Mouse (Mus musculus): ENCODE results near the gene Tpbg.
"Not testable (repeated sequence)": the region's sequence is repeated elsewhere in the genome, so short reads cannot be mapped to it uniquely, and the experiment has no call there.

Gene Tpbg

DNA sequence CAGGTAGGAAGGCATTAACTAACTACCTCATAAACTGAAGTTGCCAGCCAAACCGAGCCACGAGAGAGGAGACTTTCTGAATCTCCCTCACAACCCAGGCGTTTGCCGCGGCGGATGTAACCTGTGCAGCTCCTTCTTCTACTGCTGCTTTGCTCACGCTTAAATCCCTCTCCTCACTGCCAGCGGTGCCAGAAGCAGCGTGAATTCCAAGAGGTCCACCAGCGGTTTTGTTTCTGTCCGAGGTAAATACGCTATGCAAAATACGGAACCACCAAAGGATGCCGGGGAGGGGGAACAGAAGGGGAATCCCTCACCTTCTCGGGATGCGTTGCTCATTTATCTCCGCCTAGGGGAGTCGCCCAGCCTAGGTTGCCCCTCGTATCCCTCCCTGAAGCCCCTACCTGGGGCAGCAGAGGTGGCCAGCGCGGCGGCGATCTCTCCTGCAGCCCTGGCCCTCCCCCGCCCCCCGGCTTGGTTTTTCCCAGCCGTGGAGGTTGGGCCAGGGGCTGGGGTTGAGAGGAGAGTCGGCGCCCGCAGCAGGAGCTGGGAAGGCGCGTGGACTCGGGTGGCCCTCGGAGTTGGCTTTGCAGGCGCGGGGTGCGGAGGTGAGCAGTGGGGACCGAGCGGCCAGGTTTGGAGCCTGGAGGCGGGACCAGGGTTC is at the start of gene Tpbg:
Tpbg (plus strand) TSS at position 30 of the 661 bp plus-strand sequence.
- peak; percentile 82 for DNase-seq (ENCODE audit: low spot score)

GRCm38 (mm10) chr9:85801986-85802385 is 40.2 kb upstream of the Tpbg start:
- DNase-seq (ENCODE audit: low spot score): not testable (repeated sequence)

DNA sequence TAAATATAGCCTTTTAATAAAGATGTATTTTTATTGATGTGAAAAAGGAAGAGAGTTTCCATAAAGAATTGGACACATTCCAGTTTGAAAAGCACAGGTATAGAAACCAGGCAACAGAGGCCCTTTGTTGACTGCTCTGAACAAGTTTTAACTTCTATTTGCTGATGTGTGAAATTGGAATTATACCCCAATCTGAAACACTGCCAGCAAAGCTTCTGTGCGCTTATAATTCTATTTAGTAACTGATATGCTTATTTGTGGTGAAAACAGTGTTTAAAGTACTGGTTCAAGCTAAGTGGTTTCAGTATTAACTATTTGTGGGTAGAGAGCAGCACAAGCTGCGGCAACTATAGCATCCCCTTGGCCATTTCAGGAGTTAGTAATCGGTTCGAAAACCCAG is 39.6 kb upstream of the Tpbg start:
- DNase-seq (ENCODE audit: low spot score): no peak

DNA sequence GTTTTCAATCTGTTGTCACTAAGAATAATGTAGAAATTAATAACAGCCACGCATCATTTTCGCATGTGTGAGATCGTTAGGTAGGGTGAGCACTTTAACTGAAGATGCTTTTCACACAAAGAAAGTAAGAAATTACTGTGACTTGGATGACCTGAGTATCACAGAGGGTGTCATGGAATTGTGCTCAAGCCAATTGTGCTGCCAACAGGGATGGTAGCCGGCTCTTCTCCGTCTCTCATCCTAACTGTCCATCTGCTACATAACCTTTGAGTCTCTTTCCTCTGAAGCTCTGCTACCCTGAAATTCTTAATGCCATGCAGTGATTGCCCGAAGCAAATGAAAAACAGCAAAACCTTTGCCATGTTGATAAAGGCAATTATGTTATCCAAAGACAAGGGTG is 35.8 kb upstream of the Tpbg start:
- no peak for DNase-seq (ENCODE audit: low spot score)

DNA sequence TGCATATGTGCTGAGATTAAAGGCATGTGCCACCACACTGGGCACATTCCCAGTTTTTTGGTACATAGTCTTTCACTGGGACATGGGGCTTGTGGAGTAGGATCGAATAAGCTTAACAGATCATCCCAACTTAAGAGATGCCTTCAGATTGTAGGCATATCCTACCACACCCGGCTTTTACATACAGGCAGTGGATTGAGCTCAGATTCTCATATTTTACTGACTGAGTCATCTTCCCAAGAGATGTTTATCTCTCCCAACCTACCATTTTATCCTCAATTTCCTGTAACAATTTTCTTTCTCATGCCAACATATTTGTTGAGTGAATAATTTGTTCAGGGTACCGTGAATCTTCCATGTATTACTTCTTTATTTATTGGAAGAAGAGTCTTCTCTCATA is 32.9 kb upstream of the Tpbg start:
- no peak for DNase-seq (ENCODE audit: low spot score)

DNA sequence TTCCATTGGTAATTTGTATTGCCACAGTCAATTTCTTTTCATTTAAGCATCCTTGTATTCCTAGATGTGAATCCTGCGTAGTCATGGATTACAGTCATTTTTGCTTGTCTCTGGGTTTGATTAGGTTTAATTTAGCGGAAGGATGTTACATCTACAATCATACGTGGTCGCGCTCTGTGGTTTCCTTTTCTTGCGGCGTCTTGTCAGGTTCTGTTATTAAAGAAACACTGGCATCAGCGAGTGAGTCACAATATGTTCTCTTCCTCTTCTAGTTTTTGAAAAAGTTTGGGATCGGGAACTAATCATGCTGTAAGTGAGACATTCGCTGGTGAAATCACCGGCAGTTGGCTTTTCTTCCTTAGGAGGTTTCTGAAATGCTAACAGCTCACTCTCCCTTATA is 21.4 kb upstream of the Tpbg start:
- no peak for DNase-seq (ENCODE audit: low spot score)

DNA sequence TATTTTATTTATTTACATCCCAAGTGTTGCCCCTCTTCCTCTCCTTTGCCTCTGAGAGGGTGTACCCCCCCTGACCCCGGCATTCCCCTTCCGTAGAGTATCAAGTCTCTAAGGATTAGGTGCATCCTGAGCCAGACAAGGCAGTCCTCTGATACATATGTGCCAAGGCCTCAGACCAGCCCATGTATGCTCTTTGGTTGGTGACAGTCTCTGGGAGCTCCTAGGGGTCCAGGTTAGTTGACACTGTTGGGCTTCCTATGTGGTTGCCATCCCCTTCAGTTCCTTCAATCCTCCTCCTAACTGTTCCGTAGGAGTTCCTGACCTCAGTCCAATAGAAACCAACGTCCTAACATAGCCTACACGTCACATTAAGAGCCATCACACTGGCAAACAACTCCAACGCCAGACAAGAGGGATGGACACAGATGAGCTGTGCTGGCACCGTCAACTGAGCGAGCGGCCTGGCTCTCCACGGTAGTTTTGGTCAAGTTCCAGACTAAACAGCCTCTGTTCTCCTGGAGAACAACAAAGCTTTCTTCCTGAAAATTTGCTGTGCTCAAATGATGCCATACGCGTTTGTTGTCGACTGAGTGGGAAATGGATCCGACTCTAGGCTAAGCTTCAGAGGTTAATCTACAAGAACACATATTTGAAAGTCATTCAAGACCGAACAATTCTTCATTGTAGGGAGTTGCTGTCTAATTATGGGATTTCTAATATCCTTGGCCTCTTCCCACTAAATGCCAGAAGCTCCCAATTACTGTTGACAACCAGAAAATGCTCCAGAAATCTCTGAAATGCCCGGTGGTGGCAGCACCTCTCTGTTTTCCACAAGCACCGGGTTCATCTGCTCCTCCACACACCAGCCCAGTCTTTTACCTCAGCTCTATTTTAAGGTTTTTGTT is 6.4 kb upstream of the Tpbg start:
- no peak for DNase-seq (ENCODE audit: low spot score)

DNA sequence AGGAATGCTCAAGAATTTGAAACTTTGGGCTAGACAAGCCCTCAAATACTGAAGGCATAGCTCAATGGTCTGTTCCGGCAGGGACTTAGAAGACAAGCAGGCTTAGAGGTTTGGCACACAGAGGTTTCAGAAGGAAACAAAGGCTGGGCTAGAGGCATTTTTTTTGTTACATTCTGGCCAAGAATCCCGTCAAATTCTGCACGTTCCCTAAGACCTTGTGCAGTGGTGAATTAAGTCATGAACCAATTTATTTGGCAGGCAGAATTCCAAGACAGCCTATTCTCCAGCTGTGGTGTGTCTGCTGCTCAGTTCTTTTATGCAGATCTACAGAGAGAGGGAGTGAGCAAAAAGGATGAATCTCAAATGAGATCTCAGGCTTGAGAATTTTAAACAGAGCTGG is 2.6 kb upstream of the Tpbg start:
- DNase-seq (ENCODE audit: low spot score): no peak

DNA sequence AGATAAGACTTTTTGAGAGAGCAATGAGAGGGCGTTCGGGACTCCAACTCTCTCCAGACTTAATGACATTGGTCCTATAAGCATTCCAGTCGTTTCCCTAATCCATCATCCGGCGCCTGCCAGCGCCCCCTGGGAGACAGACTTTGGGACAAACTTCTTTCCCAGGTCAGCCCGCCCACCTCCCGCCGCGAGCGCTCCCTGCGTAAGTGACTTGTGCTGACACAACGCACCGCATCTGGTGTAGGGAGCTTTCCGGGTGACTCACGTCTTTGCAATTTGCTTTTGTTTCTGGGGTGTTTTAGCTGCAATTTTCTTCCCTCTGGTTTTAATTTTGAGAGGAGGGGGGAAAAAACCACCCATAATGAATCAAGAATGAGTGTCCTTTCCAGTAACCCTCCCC is 289 bp upstream of the Tpbg start:
- peak; percentile 81 for DNase-seq (ENCODE audit: low spot score)

DNA sequence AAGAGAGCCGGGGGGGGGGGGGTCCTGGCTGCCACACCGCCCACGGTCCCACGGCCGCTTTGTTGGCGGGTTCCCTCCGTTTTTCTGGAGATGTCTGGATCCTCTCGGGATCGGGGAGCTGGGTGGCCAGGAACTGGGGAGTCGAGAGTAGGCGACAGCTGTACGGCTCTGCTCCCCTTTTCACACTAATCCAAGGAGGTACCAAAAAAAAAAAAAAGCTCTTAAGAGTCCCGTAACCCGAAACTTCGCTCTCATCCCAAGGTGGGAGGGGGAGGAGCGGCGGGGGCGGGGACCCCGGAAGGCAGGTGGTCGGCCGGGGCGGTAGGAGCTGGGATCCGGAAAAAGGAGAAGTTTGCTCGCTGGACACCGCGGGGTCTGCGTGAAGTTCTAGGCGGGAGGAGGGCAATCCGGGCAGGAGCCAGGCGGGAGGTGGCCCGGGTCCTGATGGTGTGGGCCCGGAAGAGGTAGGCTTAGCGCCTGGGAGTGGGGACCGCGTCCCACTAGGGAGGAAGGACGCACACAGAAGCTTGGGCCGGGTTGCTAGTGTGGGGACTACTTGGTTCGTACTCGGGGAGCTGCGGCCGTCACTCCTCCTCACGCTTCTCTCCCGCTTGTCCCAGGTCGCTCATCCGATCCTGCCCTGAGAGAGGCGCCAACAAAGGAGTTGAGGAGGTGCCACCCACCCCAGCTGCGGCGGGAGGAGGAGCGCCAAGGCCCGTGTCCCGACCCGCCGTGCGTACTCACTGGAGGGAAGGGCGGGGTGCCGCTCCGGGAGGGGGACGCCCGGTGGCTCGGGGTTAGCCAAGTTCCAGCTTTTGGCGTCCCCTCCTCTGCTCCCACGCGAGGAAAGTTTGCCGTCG is 1.1 kb downstream of the Tpbg start:
- peak; percentile 73 for DNase-seq (ENCODE audit: low spot score)

GRCm38 (mm10) chr9:85843891-85844646 is 1.9 kb downstream of the Tpbg start:
- peak; percentile 44 for DNase-seq (ENCODE audit: low spot score)

DNA sequence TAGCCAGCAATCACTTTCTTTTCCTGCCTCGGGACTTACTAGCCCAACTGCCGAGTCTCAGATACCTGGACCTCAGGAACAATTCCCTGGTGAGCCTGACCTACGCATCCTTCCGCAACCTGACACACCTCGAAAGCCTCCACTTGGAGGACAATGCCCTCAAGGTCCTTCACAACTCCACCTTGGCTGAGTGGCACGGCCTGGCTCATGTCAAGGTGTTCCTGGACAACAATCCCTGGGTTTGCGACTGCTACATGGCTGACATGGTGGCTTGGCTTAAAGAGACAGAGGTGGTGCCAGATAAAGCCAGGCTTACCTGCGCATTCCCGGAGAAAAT is 2.4 kb downstream of the Tpbg start:
- DNase-seq (ENCODE audit: low spot score): no peak

DNA sequence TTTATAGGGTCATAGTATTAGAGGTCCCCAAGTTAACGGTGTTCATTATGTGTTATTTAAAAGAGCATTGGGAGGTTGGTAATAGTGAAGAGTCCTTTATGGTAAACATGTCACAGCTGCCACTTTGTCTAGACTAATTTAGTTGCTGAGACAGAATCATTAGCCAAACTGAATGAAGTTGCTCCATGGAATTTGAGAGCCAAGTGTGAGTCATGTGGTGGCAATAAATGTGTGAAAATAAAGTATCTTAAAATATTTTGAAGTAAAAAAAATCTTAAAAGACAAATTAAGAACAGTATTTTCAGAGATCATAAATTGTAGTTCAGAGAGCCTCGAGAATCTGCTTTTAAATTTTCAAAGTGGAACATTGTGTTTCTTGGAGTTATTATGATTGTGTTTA is 4.0 kb downstream of the Tpbg start:
- DNase-seq (ENCODE audit: low spot score): no peak

DNA sequence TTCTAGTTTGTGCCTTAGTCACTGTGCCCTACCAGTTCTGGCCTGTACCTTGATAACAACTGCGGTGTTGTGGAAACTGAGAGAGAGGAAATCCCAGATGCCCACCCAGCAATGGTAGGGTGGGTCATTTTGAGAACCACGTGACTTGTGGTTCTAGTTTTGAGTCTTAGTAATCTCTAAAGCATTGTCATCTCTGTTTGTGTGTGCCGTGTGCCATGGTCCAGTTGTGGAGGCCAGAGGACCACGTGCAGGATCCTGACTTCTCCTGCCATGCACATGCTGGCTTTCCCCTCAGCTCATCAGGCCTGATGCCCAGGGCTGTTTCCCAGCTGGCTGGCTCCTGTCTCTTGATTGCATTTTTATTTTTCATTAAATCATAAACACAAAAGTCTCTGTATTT is 12.6 kb downstream of the Tpbg start:
- no peak for DNase-seq (ENCODE audit: low spot score)

DNA sequence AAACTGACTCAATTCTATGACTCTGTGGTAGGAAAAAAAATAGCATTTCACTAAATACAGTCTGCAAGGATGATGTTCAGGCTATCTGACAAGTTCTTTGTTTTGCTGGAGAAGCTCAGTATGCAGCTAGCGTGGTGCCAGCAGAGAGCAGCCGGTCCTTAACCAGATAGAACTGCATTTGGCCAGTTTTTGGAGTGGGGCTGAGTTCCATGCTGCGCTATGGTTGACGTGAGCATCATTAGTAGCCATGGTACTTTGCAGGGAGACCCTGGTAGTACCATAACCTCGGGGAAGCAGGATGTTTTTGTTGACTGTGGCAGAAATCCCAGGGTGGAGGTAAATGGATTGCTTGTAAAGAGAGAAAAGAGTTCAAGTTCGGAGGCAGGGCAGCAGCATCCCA is 14.3 kb downstream of the Tpbg start:
- DNase-seq (ENCODE audit: low spot score): no peak

- DNase-seq (ENCODE audit: low spot score): no peak
Measured at GRCm38 (mm10) chr9:85861065-85861464, 18.9 kb downstream of the Tpbg start.

GRCm38 (mm10) chr9:85862562-85862961 is 20.4 kb downstream of the Tpbg start:
- no peak for DNase-seq (ENCODE audit: low spot score)

DNA sequence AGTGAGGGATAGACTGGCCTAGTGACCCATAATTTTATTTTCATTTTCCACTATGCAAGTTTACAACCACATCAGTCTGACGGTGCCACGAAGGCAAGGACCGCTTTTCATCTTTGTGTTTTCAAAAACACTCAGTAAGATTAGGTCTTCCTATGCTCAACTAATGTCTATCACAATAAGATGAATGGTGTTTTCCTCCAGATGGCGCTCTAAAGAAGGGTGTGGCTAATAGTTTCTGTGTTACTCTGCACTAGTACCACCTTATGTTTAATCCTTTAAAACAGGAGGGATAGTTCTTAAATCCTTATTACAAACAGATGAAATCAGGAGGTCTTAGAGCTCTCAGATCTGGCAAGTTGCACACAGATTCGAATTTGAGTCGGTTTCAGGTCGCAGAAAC is 30.7 kb downstream of the Tpbg start:
- peak; percentile 22 for DNase-seq (ENCODE audit: low spot score)

DNA sequence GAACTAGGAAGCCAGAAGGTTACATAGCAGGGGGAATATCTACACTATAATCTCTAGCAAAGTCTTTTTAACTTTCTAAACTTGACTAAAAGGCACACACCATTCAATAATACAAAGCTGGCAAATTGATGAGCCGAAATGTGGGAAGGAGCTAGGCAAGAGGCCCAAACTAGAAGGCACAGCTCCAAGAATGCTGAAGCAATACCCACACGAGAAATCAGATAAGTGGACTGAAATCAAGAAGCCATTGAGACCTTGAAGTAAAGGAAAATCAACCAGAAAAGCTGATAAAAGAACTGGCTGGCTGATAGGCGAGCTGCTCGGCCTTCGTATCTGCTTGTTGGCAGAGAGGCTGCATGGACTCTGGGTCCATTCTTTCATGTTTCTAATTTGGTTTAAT is 51.5 kb downstream of the Tpbg start:
- DNase-seq (ENCODE audit: low spot score): no peak

Data from embryo, embryonic 10.5 days (tissue).